Mouse (Mus musculus): ENCODE measurements at regions not wholly inside any gene's neighbourhood (a gene's known extent, or its start where the extent isn't known, plus 50 kb on each side); places are given as distances from the start of the nearest gene placed in this dataset.

DNA sequence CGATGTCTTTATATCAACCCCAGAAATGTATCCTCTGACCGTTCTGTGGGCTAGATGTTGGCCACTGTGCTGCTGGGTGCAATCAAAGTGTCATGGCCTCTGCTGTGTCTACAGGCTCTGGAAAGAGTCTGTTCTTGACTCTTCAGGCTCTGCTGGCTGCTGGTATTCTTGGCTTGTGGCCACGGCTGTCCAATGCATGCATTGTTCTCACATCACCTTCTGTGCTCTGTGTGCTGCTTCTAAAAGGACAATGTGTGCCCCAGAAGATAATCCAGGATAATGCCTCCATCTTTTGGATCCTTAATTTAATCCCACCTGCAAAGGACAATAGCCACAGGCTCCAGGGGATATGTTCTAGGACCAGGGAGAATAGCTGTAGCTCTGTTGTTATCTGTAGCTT, 77.5 kb upstream of the Dapl1 start:
- no peak overlapping the region for H3K4me3 ChIP-seq (ENCODE audit: low read depth, low read length)
- no peaks in the 10 kb centered on the region for H3K27me3 ChIP-seq (ENCODE audit: control insufficient read depth, insufficient read depth, low read length)
- H3K27ac ChIP-seq (replicated peaks; ENCODE audit: low read depth, low read length), result no peak overlapping the region
- 0 out of 2 replicates have a peak, but pooled peaks cover 2% of the 10 kb centered on the region for H3K4me1 ChIP-seq (ENCODE audit: control insufficient read depth, insufficient read depth, low read length)
- 95% methylated on average over 3 of the region's 3 CpGs for WGBS
- H3K9me3 ChIP-seq (ENCODE audit: control insufficient read depth, low read length), result no peaks in the 10 kb centered on the region
- no peak for ATAC-seq (ENCODE audit: insufficient number of reproducible peaks, low FRiP score, low TSS enrichment, low read depth)
- H3K36me3 ChIP-seq (ENCODE audit: control insufficient read depth, insufficient read depth, low read length), result no peaks in the 10 kb centered on the region
- no peak overlapping the region for H3K4me2 ChIP-seq (ENCODE audit: low read depth, severe bottlenecking)
- DNase-seq (ENCODE audit: low spot score), result no peak
- H3K9ac ChIP-seq (ENCODE audit: low read length), result no peak overlapping the region

DNA sequence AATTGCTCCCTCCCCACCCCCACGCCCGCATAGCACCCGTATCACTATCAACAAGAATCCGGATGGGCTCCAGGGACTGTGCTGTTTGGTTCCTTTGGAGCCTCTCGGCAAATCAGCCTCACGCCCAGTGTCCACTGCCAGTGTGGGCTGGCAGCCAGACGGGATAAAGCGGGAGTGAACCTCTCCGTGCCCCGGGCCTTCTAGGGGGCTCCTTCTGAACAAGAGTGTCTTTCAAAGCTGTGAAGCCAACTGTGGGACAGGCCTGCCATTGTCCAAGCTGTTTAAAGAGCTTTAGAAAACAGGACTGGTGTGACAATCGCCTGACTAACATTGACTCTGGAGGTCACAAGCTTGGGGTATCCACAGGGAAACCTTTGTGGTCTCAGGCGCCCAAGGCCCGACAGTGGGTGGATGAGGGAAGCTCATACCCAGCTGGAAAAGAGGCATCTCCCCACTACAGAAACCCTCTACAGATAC, 76.9 kb upstream of the Dapl1 start:
- H3K27ac ChIP-seq (replicated peaks; ENCODE audit: low read depth, low read length), result no peak overlapping the region
- WGBS, result 89% methylated on average over 13 of the region's 13 CpGs

DNA sequence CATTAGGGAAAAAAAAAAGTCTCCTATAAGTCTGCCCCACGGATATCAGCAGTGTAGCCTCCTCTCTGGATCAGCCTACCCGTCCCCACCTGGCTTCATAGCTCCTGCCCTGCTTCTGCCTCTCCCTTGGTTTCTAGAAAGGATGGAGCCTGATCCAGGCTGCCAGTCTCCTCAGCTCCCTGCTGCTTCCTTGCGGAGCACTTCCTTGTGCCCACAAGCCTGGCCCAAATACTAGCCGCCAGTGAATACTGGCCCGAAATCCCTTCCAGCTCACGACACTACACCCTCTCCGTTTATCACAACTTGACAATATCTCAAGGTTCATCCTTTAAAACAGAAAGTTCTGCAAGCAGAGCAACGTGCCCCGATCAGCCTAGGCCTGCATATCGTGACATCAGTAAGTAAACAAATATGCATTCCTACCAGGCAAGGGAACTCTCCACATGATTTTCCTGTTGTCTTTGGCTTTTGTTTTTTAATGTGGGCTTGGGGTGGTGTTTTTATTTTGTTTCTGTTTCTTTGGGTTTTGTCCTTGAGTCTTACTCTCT, 76.3 kb upstream of the Dapl1 start:
- Histone ChIP-seq H3K27me3 (ENCODE audit: control insufficient read depth, insufficient read depth, low read length) (no peaks in the 10 kb centered on the region), H3K36me3 (ENCODE audit: control insufficient read depth, insufficient read depth, low read length) (no peaks in the 10 kb centered on the region), H3K27ac (replicated peaks; ENCODE audit: low read depth, low read length) (no peak overlapping the region), H3K4me1 (ENCODE audit: control insufficient read depth, insufficient read depth, low read length) (no peaks in the 10 kb centered on the region), H3K9me3 (ENCODE audit: control insufficient read depth, low read length) (no peaks in the 10 kb centered on the region), H3K4me2 (ENCODE audit: low read depth, severe bottlenecking) (no peak overlapping the region), H3K4me3 (ENCODE audit: low read depth, low read length) (no peak overlapping the region), H3K9ac (ENCODE audit: low read length) (no peak overlapping the region)
- no peak for ATAC-seq (ENCODE audit: insufficient number of reproducible peaks, low FRiP score, low TSS enrichment, low read depth)
- WGBS, result 85% methylated on average over 10 of the region's 10 CpGs
- no peak for DNase-seq (ENCODE audit: low spot score)

More for the DNA sequence above, 76.9 kb upstream of the Dapl1 start:
- DNase-seq (ENCODE audit: low spot score) (no peak), ATAC-seq (ENCODE audit: insufficient number of reproducible peaks, low FRiP score, low TSS enrichment, low read depth) (no peak)
- H3K4me1 ChIP-seq (ENCODE audit: control insufficient read depth, insufficient read depth, low read length), result no peaks in the 10 kb centered on the region
- H3K36me3 ChIP-seq (ENCODE audit: control insufficient read depth, insufficient read depth, low read length), result no peaks in the 10 kb centered on the region
- no peaks in the 10 kb centered on the region for H3K9me3 ChIP-seq (ENCODE audit: control insufficient read depth, low read length)
- H3K9ac ChIP-seq (ENCODE audit: low read length), result no peak overlapping the region
- H3K4me2 ChIP-seq (ENCODE audit: low read depth, severe bottlenecking), result no peak overlapping the region
- H3K27me3 ChIP-seq (ENCODE audit: control insufficient read depth, insufficient read depth, low read length), result no peaks in the 10 kb centered on the region
- no peak overlapping the region for H3K4me3 ChIP-seq (ENCODE audit: low read depth, low read length)

DNA sequence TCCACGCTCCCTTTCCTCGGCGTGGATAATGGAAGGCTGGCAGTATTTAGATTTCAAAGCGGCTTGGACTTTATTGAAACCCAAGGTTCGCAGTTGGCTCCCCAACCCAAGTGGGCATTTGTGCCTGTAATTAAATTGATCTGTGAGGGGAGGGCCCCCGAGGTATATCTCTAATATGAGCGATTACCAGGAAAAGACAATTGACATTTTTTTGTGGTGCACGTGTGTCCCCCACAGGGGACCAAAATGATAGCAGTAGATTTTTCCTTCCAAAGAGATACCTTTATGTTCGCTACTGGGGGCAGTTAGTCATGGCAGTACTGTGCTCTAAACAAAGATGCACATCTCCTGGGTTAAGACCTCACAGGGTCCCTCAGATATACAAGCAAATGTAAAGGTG, 69.8 kb upstream of the Dapl1 start:
- no peak for ATAC-seq (ENCODE audit: insufficient number of reproducible peaks, low FRiP score, low TSS enrichment, low read depth)
- Histone ChIP-seq H3K36me3 (ENCODE audit: control insufficient read depth, insufficient read depth, low read length) (no peaks in the 10 kb centered on the region), H3K4me1 (ENCODE audit: control insufficient read depth, insufficient read depth, low read length) (0 out of 2 replicates have a peak, but pooled peaks cover 2% of the 10 kb centered on the region), H3K4me3 (ENCODE audit: low read depth, low read length) (no peak overlapping the region), H3K4me2 (ENCODE audit: low read depth, severe bottlenecking) (no peak overlapping the region), H3K27ac (replicated peaks; ENCODE audit: low read depth, low read length) (no peak overlapping the region), H3K9me3 (ENCODE audit: control insufficient read depth, low read length) (no peaks in the 10 kb centered on the region), H3K9ac (ENCODE audit: low read length) (no peak overlapping the region), H3K27me3 (ENCODE audit: control insufficient read depth, insufficient read depth, low read length) (no peaks in the 10 kb centered on the region)
- DNase-seq (ENCODE audit: low spot score), result no peak
- 92% methylated on average over 9 of the region's 9 CpGs for WGBS

DNA sequence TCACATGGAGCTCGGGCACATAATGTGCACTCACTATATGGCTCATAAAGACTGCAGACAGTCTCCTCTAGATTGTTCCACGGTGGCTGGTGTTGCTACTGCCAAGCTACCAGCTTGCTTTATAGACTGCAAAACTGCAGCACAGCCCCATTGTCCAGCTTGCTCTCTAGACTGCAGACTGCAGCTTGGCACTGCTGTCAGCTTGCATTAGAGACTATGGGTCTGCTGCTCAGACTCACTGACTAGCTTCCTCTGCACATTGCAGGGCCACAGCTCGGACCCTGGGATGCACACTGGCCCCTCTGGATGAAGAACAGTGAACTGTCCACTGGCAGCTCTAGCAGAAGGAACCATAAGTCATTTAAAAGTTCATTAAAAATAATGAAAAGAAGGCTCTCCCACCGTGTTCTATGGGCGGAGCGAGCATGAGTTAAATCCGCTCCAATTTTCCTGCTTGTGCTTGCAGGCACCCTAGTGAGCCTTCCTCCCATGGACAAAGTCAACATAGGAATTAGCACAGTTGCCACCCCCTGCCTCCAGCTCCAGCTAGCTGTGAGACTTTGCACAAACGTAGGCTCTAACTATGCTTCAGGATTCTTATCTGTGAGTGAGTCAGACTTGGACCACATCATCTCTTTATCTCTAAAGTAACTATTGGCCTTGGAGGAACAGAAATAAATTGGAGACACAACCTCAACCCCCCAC, 67.8 kb upstream of the Dapl1 start:
- Histone ChIP-seq H3K4me2 (ENCODE audit: low read depth, severe bottlenecking) (no peak overlapping the region), H3K9ac (ENCODE audit: low read length) (no peak overlapping the region), H3K27ac (replicated peaks; ENCODE audit: low read depth, low read length) (no peak overlapping the region), H3K4me3 (ENCODE audit: low read depth, low read length) (no peak overlapping the region), H3K27me3 (ENCODE audit: control insufficient read depth, insufficient read depth, low read length) (no peaks in the 10 kb centered on the region), H3K36me3 (ENCODE audit: control insufficient read depth, insufficient read depth, low read length) (no peaks in the 10 kb centered on the region), H3K4me1 (ENCODE audit: control insufficient read depth, insufficient read depth, low read length) (0 out of 2 replicates have a peak, but pooled peaks cover 2% of the 10 kb centered on the region), H3K9me3 (ENCODE audit: control insufficient read depth, low read length) (no peaks in the 10 kb centered on the region)
- DNase-seq (ENCODE audit: low spot score) (no peak), ATAC-seq (ENCODE audit: insufficient number of reproducible peaks, low FRiP score, low TSS enrichment, low read depth) (no peak)
- 60% methylated on average over 8 of the region's 8 CpGs for WGBS

DNA sequence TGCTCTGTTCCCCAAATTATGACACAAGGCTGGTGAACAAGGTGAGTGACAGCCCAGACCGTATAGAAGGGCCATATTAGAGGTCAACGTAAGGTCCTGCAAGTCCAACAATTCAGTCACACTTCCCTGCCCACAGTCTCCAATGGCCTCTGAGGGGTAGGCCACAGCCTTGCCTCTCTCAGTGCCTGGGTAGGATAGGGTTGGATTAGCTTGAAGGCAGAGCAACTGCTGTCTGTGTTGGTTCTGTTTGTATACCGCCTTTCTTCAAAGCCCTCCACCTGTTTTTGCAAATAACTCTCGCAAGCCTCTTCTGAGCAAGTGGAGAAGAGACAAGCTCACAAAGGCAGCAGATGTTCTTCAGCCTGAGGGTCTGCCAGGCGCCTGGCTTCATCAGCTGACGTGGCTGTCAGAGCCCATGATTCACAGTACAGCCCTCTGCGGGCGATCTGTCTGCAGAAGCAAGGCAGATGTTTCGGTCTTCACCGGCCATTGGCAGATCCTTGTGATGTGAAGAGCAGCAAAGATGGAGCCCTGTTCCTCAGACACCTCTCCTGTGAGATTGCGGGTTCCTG, 67.0 kb upstream of the Dapl1 start:
- DNase-seq (ENCODE audit: low spot score), result no peak
- no peaks in the 10 kb centered on the region for H3K36me3 ChIP-seq (ENCODE audit: control insufficient read depth, insufficient read depth, low read length)
- peaks cover 5% of the 10 kb centered on the region; the same call in 1 of the 2 replicates for H3K4me1 ChIP-seq (ENCODE audit: control insufficient read depth, insufficient read depth, low read length)
- no peak overlapping the region for H3K4me3 ChIP-seq (ENCODE audit: low read depth, low read length)
- H3K9ac ChIP-seq (ENCODE audit: low read length), result no peak overlapping the region
- no peaks in the 10 kb centered on the region for H3K27me3 ChIP-seq (ENCODE audit: control insufficient read depth, insufficient read depth, low read length)
- H3K27ac ChIP-seq (replicated peaks; ENCODE audit: low read depth, low read length), result no peak overlapping the region
- ATAC-seq (ENCODE audit: insufficient number of reproducible peaks, low FRiP score, low TSS enrichment, low read depth), result no peak
- 59% methylated on average over 11 of the region's 11 CpGs for WGBS
- no peak overlapping the region for H3K4me2 ChIP-seq (ENCODE audit: low read depth, severe bottlenecking)
- no peaks in the 10 kb centered on the region for H3K9me3 ChIP-seq (ENCODE audit: control insufficient read depth, low read length)

DNA sequence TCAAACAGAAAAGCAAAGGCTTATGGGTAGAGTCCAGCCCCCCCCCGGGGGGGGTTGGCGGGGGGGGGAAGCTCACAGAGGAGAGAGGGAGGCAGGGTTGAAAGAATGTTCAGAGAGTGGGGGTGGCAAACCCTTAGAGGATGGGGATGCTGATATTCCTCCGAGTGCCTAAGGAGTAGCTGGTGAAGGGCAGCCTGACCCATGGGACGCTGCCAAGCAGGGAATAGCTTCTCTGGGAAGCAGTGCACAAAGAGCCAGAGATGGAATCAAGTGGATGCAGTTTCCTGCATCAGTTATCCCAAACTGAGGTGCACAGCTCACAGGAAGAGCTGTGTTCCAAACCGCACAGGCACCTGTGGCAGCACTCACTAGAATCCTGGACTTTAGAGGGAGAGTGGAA, 64.0 kb upstream of the Dapl1 start:
- no peaks in the 10 kb centered on the region for H3K9me3 ChIP-seq (ENCODE audit: control insufficient read depth, low read length)
- ATAC-seq (ENCODE audit: insufficient number of reproducible peaks, low FRiP score, low TSS enrichment, low read depth), result no peak
- H3K4me1 ChIP-seq (ENCODE audit: control insufficient read depth, insufficient read depth, low read length), result peaks cover 8% of the 10 kb centered on the region; the same call in 1 of the 2 replicates
- H3K9ac ChIP-seq (ENCODE audit: low read length), result no peak overlapping the region
- H3K4me2 ChIP-seq (ENCODE audit: low read depth, severe bottlenecking), result no peak overlapping the region
- no peak overlapping the region for H3K4me3 ChIP-seq (ENCODE audit: low read depth, low read length)
- no peaks in the 10 kb centered on the region for H3K36me3 ChIP-seq (ENCODE audit: control insufficient read depth, insufficient read depth, low read length)
- WGBS, result 72% methylated on average over 5 of the region's 5 CpGs
- DNase-seq (ENCODE audit: low spot score), result no peak
- H3K27me3 ChIP-seq (ENCODE audit: control insufficient read depth, insufficient read depth, low read length), result no peaks in the 10 kb centered on the region
- H3K27ac ChIP-seq (replicated peaks; ENCODE audit: low read depth, low read length), result no peak overlapping the region

DNA sequence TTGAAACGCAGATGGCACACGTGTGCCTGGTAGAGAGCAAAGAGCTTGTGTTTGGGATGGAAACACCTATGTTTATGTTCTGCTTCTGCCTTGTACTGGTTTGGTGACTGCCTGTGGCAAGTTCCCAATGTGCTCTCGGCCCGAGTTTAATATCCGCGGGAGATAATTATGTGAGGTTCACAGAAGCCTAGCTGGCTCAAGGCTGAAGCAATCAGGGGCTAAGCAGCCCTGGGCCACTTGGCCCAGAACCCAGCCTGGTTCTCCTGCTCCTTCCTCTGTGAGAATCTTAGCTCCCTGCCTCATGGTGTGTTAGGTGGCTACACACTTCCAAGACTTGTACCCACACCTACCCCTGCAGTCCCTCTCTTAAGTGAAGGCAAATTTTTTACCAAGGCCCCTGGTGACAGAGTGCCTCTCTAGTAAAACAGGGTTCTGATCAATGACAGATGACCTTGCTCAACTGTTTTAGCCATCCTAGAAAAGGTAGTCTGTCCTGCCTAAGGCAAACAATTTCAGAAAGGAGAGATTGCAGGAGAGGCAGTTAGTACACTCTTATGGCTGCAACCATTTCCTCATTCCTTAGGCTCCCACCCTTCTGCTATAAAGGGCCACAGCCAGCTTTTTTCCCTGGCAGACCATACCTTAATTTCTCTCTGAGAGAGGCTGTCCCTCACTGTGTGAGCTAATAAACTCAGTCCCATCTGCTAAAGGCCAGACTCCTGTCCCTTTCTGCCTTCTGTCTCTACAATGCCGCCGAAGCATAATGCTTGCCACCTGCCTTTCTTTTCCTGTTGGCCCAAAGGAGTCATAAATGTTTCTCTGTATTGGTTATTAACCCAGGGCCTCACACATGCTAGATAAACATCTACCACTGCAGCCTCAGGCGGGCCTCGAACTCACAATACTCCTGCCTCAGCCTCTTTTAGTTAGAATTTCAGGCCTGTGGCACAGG, 61.9 kb upstream of the Dapl1 start:
- no peaks in the 10 kb centered on the region for H3K9me3 ChIP-seq (ENCODE audit: control insufficient read depth, low read length)
- no peak overlapping the region for H3K9ac ChIP-seq (ENCODE audit: low read length)
- no peak overlapping the region for H3K4me3 ChIP-seq (ENCODE audit: low read depth, low read length)
- no peak for ATAC-seq (ENCODE audit: insufficient number of reproducible peaks, low FRiP score, low TSS enrichment, low read depth)
- no peak for DNase-seq (ENCODE audit: low spot score)
- 59% methylated on average over 10 of the region's 10 CpGs for WGBS
- no peak overlapping the region for H3K4me2 ChIP-seq (ENCODE audit: low read depth, severe bottlenecking)
- H3K4me1 ChIP-seq (ENCODE audit: control insufficient read depth, insufficient read depth, low read length), result peaks cover 5% of the 10 kb centered on the region; the same call in 1 of the 2 replicates
- no peaks in the 10 kb centered on the region for H3K27me3 ChIP-seq (ENCODE audit: control insufficient read depth, insufficient read depth, low read length)
- no peak overlapping the region for H3K27ac ChIP-seq (replicated peaks; ENCODE audit: low read depth, low read length)
- H3K36me3 ChIP-seq (ENCODE audit: control insufficient read depth, insufficient read depth, low read length), result no peaks in the 10 kb centered on the region
